Mouse (Mus musculus): ENCODE measurements at regions not wholly inside any gene's neighbourhood (a gene's known extent, or its start where the extent isn't known, plus 50 kb on each side); places are given as distances from the start of the nearest gene placed in this dataset.

GRCm38 (mm10) chr13:6178362-6179070 is 317.2 kb downstream of the Klf6 start:
- DNase-seq (ENCODE audit: low spot score in 2 of 2) = no peak

- no peak for DNase-seq (ENCODE audit: low spot score in 2 of 2)
Observed at GRCm38 (mm10) chr13:6189133-6189532, 327.9 kb downstream of the Klf6 start.

- no peak for DNase-seq (ENCODE audit: low spot score in 2 of 2)
Observed at GRCm38 (mm10) chr13:6189566-6189965, 328.3 kb downstream of the Klf6 start.

- no peak for DNase-seq (ENCODE audit: low spot score in 2 of 2)
Observed at GRCm38 (mm10) chr13:6191186-6191914, 330.1 kb downstream of the Klf6 start.

- peak in 1 of 2 experiments; percentile 20 for DNase-seq (ENCODE audit: low spot score in 2 of 2)
Observed at GRCm38 (mm10) chr13:6191915-6192295, 330.6 kb downstream of the Klf6 start.

GRCm38 (mm10) chr13:6196690-6197089 is 335.4 kb downstream of the Klf6 start:
- DNase-seq (ENCODE audit: low spot score in 2 of 2) = no peak

GRCm38 (mm10) chr13:6199107-6199506 is 337.8 kb downstream of the Klf6 start:
- DNase-seq (ENCODE audit: low spot score in 2 of 2) = no peak

GRCm38 (mm10) chr13:6201516-6201915 is 340.2 kb downstream of the Klf6 start:
- DNase-seq (ENCODE audit: low spot score in 2 of 2) = no peak

- no peak for DNase-seq (ENCODE audit: low spot score in 2 of 2)
Observed at GRCm38 (mm10) chr13:6204801-6205200, 343.1 kb upstream of the Pitrm1 start.

GRCm38 (mm10) chr13:6212550-6212949 is 335.4 kb upstream of the Pitrm1 start:
- no peak for DNase-seq (ENCODE audit: low spot score in 2 of 2)

GRCm38 (mm10) chr13:6214189-6214588 is 333.8 kb upstream of the Pitrm1 start:
- DNase-seq (ENCODE audit: low spot score in 2 of 2) = no peak

- no peak for DNase-seq (ENCODE audit: low spot score in 2 of 2)
Observed at GRCm38 (mm10) chr13:6226087-6226643, 321.8 kb upstream of the Pitrm1 start.

GRCm38 (mm10) chr13:6228278-6228677 is 319.7 kb upstream of the Pitrm1 start:
- DNase-seq (ENCODE audit: low spot score in 2 of 2) = no peak

GRCm38 (mm10) chr13:6235394-6235793 is 312.6 kb upstream of the Pitrm1 start:
- DNase-seq (ENCODE audit: low spot score in 2 of 2) = no peak

- DNase-seq (ENCODE audit: low spot score in 2 of 2) = no peak
Observed at GRCm38 (mm10) chr13:6236503-6236902, 311.4 kb upstream of the Pitrm1 start.

- no peak for DNase-seq (ENCODE audit: low spot score in 2 of 2)
Observed at GRCm38 (mm10) chr13:6237201-6237600, 310.7 kb upstream of the Pitrm1 start.

- DNase-seq (ENCODE audit: low spot score in 2 of 2) = no peak
Observed at GRCm38 (mm10) chr13:6240855-6241254, 307.1 kb upstream of the Pitrm1 start.

GRCm38 (mm10) chr13:6241472-6242123 is 306.4 kb upstream of the Pitrm1 start:
- no peak for DNase-seq (ENCODE audit: low spot score in 2 of 2)

GRCm38 (mm10) chr13:6250106-6250505 is 297.8 kb upstream of the Pitrm1 start:
- DNase-seq (ENCODE audit: low spot score in 2 of 2) = no peak

GRCm38 (mm10) chr13:6251025-6251862 is 296.7 kb upstream of the Pitrm1 start:
- no peak for DNase-seq (ENCODE audit: low spot score in 2 of 2)

GRCm38 (mm10) chr13:6252100-6252499 is 295.8 kb upstream of the Pitrm1 start:
- no peak for DNase-seq (ENCODE audit: low spot score in 2 of 2)

GRCm38 (mm10) chr13:6255303-6255702 is 292.6 kb upstream of the Pitrm1 start:
- DNase-seq (ENCODE audit: low spot score in 2 of 2) = no peak
